Mouse (Mus musculus): Measurements from ENCODE around the gene Glcci1. TPM values are rescaled to one million over a fixed set of nuclear protein-coding genes. Genes with fewer than 3 reads are reported as not detected.
A peak's percentile ranks its signal among the peaks of the same experiment; 100 is the strongest.

The Glcci1 gene
- polyA plus RNA-seq, 2 experiments, result 1.2 to 1.5 TPM

DNA sequence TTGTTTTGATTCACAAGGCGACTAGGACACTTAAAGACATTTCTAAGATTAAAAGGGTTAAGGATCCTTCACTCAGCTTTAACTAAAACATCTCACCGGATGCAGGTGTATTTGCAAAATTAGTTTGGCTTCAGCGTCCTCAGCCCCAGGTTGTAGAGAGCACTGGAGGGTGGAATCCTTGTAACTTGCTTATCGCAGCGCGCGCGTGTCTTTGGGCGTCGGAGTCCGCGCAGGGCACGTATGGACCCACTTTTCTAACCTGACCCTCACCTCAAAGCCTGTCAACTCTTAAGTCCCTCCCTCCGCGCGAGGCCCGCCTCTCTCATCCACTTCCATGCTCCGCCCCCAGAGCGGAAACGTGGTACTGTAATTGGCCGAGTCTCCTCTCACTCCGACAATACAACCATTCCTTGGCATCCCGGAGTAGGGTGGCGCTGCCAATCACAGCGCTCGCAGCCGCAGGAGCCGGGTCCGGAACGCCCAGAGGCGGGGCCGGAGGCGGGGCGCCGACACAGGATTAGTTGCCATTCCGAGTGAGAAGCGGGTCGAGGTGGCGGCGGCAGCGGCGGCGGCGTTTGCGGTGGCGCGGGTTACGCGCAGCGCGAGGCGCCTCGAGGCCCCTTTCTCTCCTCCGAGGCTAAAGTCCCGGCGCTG lies 390 bp upstream of the Glcci1 start:
- no peak for TF ChIP-seq CTCF (IDR thresholded peaks at IDR 0.05; ENCODE audit: low read depth)
- no peak for TF ChIP-seq EP300 (IDR thresholded peaks at IDR 0.05; ENCODE audit: low read depth)
- H3K27me3 ChIP-seq (ENCODE audit: control insufficient read depth, insufficient read depth, low read length), result no peaks in the 10 kb centered on the region
- WGBS (ENCODE audit: insufficient replicate concordance), result under 1% methylated on average over 43 of the region's 56 CpGs
- H3K4me3 ChIP-seq (ENCODE audit: insufficient read depth in 1 of 2, low read depth in 2 of 2, low read length in 2 of 2), result peak overlapping the region; percentile 81
- peak overlapping the region; percentile 72 for H3K4me2 ChIP-seq (ENCODE audit: low read depth)
- ATAC-seq (ENCODE audit: insufficient read depth) (peak; percentile 97), DNase-seq (ENCODE audit: low read depth in 3 of 3, low spot score in 3 of 3) (peak; percentile 98 to 99 (median 99))
- peak overlapping the region; percentile 85 for H3K9ac ChIP-seq (replicated peaks)
- H3K27ac ChIP-seq, result peak overlapping the region; percentile 76
- H3K4me1 ChIP-seq (replicated peaks; ENCODE audit: control insufficient read depth in 2 of 2, insufficient read depth in 2 of 2, low read length in 1 of 2), result peaks cover 10 to 13% of the 10 kb centered on the region in 2 experiments
- no peaks in the 10 kb centered on the region for H3K36me3 ChIP-seq (replicated peaks; ENCODE audit: control insufficient read depth, insufficient read depth, low read depth)
- no peaks in the 10 kb centered on the region for H3K9me3 ChIP-seq (ENCODE audit: control insufficient read depth, low read length)

DNA sequence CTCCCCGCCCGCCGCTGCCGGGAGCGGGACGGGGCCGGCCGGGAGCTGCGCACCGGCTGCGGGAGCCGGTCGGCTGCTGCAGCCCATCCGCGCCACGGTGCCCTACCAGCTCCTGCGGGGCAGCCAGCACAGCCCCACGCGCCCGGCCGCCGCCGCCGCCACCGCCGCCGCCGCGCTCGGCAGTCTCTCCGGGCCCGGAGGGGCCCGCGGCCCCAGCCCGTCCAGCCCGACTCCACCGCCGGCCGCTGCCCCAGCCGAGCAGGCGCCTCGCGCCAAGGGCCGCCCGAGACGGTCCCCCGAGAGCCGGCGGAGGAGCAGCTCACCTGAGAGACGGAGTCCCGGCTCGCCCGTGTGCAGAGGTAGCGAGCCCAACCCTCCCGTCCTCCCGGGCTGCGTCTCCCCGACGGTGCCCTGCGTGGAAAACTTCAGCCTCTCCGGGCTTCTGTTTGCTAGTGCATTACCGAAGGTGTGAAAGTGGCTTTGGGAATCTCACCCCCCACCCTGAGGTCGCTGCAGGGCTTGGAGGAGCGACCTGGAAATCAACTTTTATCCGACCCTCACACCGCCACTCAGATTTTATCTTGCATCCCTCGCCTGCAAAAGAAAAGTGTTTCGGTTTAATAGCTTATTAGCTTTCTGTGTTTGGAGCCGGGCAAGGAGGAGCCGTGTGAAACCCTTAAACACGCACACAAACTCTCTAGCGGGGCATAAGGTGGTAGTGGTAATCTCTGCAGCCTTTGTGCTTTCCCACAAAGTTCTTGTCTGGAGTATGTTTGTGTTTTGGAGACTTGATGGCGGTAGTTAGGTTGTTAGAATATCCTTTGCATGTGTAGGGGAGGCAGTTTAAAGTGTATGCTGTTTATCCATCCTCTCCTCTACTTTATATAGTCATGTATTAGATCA lies 812 bp downstream of the Glcci1 start:
- H3K27me3 ChIP-seq (ENCODE audit: control insufficient read depth, insufficient read depth, low read length), result no peaks in the 10 kb centered on the region
- peaks cover 10 to 13% of the 10 kb centered on the region in 2 experiments for H3K4me1 ChIP-seq (replicated peaks; ENCODE audit: control insufficient read depth in 2 of 2, insufficient read depth in 2 of 2, low read length in 1 of 2)
- peak overlapping the region; percentile 72 for H3K4me2 ChIP-seq (ENCODE audit: low read depth)
- peak overlapping the region; percentile 81 for H3K4me3 ChIP-seq (ENCODE audit: insufficient read depth in 1 of 2, low read depth in 2 of 2, low read length in 2 of 2)
- TF ChIP-seq CTCF (IDR thresholded peaks at IDR 0.05; ENCODE audit: low read depth) (no peak), EP300 (IDR thresholded peaks at IDR 0.05; ENCODE audit: low read depth) (no peak)
- no peak for DNase-seq (ENCODE audit: low read depth in 3 of 3, low spot score in 3 of 3)
- H3K36me3 ChIP-seq (replicated peaks; ENCODE audit: control insufficient read depth, insufficient read depth, low read depth), result no peaks in the 10 kb centered on the region
- H3K9ac ChIP-seq (replicated peaks), result peak overlapping the region; percentile 85
- H3K27ac ChIP-seq, result peak overlapping the region; percentile 76; the same call in 1 of the 2 replicates
- no peaks in the 10 kb centered on the region for H3K9me3 ChIP-seq (ENCODE audit: control insufficient read depth, low read length)
- ATAC-seq (ENCODE audit: insufficient read depth), result peak; percentile 14
- WGBS (ENCODE audit: insufficient replicate concordance), result under 1% methylated on average over 67 of the region's 73 CpGs

DNA sequence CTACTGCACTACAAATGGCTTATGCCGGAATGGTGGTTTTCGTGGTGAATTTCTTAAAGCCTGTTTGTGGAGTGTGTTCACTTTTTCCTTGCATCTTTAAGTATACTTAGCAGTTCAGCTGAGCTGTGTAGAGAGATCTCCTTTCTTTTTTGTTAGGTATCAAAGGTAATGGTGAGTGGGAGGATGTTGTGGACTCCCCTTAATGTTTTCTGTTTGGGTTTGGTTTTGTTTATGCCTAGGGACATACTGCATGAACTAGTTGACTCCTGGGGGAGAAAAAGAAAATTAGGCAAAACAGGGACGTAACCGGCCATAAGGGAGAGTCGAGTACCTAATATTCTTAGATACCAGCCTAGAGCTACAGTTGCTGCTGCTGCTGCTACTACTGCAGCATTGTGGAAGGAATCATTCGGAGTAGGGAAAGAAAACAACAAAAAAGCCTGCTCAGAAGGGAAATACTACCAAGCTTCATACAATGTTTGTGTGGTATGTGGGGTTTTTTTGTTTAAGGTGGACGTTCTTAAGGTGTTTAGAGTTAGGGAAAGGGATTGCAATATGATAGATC lies 1.5 kb downstream of the Glcci1 start:
- Histone ChIP-seq H3K9ac (replicated peaks) (peak overlapping the region; percentile 85), H3K27ac (no peak overlapping the region), H3K4me3 (ENCODE audit: insufficient read depth in 1 of 2, low read depth in 2 of 2, low read length in 2 of 2) (peak overlapping the region; percentile 81), H3K4me2 (ENCODE audit: low read depth) (peak overlapping the region; percentile 72), H3K36me3 (replicated peaks; ENCODE audit: control insufficient read depth, insufficient read depth, low read depth) (no peaks in the 10 kb centered on the region), H3K27me3 (ENCODE audit: control insufficient read depth, insufficient read depth, low read length) (no peaks in the 10 kb centered on the region), H3K4me1 (replicated peaks; ENCODE audit: control insufficient read depth in 2 of 2, insufficient read depth in 2 of 2, low read length in 1 of 2) (peaks cover 10 to 13% of the 10 kb centered on the region in 2 experiments), H3K9me3 (ENCODE audit: control insufficient read depth, low read length) (no peaks in the 10 kb centered on the region)
- no peak for DNase-seq (ENCODE audit: low read depth in 3 of 3, low spot score in 3 of 3)
- WGBS (ENCODE audit: insufficient replicate concordance), result 23% methylated on average over 7 of the region's 7 CpGs
- no peak for ATAC-seq (ENCODE audit: insufficient read depth)
- no peak for TF ChIP-seq CTCF (IDR thresholded peaks at IDR 0.05; ENCODE audit: low read depth)
- no peak for TF ChIP-seq EP300 (IDR thresholded peaks at IDR 0.05; ENCODE audit: low read depth)

DNA sequence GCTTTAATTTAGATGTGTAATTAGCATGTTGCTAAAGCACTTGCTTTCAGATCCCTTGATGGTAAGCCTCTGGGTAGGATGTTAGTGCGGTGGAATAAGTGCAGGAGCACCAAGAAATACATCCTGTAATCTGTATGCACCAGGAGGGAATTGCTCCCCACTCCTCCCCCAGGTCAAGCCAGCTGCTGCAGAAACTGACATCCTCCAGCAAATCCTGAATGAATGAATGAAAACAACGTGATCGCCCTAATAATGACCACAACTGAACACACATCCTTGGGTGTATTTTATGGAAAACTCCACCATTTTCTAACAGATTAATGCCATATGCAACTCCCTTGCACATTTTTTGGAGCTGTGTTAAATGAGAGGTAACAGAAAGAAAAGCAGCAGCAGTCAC lies 2.0 kb downstream of the Glcci1 start:
- Histone ChIP-seq H3K4me3 (ENCODE audit: insufficient read depth in 1 of 2, low read depth in 2 of 2, low read length in 2 of 2) (peak overlapping the region in 1 of 2 experiments; percentile 81; a peak in 1 of 4 replicates), H3K4me1 (replicated peaks; ENCODE audit: control insufficient read depth in 2 of 2, insufficient read depth in 2 of 2, low read length in 1 of 2) (peaks cover 10 to 13% of the 10 kb centered on the region in 2 experiments), H3K27ac (no peak overlapping the region), H3K27me3 (ENCODE audit: control insufficient read depth, insufficient read depth, low read length) (no peaks in the 10 kb centered on the region), H3K36me3 (replicated peaks; ENCODE audit: control insufficient read depth, insufficient read depth, low read depth) (no peaks in the 10 kb centered on the region), H3K9ac (replicated peaks) (no peak overlapping the region; the same call in none of the 2 replicates), H3K9me3 (ENCODE audit: control insufficient read depth, low read length) (no peaks in the 10 kb centered on the region), H3K4me2 (ENCODE audit: low read depth) (peak overlapping the region; percentile 72)
- TF ChIP-seq CTCF (IDR thresholded peaks at IDR 0.05; ENCODE audit: low read depth) (no peak), EP300 (IDR thresholded peaks at IDR 0.05; ENCODE audit: low read depth) (no peak)
- ATAC-seq (ENCODE audit: insufficient read depth) (no peak), DNase-seq (ENCODE audit: low read depth in 3 of 3, low spot score in 3 of 3) (no peak)
- 51% methylated on average over 3 of the region's 3 CpGs for WGBS (ENCODE audit: insufficient replicate concordance)
